Mouse (Mus musculus) layer of hippocampus, adult 18-20 months (tissue): ENCODE data around the gene Rbbp5. TPM values are rescaled to one million over a fixed set of nuclear protein-coding genes. Genes with fewer than 3 reads are reported as not detected.
"Not testable (repeated sequence)": the region's sequence is repeated elsewhere in the genome, so short reads cannot be mapped to it uniquely, and the experiment has no call there.

ENCODE experiments used
- DNase-seq, 2 experiments: peaks; one replicate each; pipeline ENCODE4 v3.0.0; 2022; ENCODE audit warnings: low spot score in 2 of 2
- long read RNA-seq: library from polyadenylated mRNA; stranded (forward); transcript quantifications from one replicate; pipeline ENCODE4 v2.0.0, GENCODE M21; 2021
- total RNA-seq, 2 experiments: library from RNA; stranded (reverse); gene quantifications; 2 replicates each; pipeline ENCODE4 v1.2.3; 2021

Rbbp5 gene
- 10 to 100 TPM; 66.1 to 77.7 TPM for total RNA-seq
- long read RNA-seq, transcript Rbbp5-207 (14 exons, 2,856 nt) = major isoform, 16 of 40 reads
- long read RNA-seq, partial matches to known transcripts = 8 of 40 reads
- long read RNA-seq, other reads (novel, unspliced or antisense) = 12 of 40 reads

DNA sequence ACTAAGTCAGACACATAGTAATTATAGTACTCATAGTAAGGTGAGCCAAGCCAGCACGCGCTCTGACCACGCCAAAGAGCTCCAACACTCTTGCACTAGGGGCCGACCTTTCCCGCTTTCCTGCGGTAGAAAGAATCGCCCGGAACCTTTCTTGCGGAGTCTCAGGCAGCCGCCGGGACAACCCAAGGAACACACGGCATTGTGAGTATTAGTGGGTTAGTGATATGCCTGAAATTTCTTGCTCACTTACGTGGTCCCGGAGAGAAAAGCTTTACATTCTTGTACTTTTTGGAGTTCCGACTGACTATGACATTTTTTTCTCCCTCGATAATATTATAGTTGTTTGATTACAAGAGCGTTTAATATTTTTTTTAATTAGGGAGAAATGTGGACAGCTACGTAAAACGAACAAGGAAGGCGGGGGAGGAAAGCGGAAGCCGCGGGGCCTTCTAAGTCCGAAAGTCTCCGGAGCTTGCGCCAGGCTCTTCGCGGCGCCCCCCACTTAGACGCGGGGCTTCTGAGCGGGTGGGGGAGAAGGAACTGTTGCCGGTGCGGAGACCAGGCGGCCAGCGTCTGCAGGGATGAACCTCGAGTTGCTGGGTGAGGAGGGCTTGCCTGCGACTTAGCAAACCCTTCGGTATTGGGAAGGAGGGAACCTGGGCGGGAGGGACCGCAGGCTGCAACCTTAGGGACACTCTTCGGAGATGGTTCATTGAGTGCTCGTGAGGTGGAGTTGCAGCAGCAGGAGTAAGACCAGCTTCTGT lies at the start of gene Rbbp5:
TSS of gene Rbbp5 (plus strand) at position 438 of the 764 bp plus-strand sequence.
- DNase-seq = peak; percentile 71 to 91

GRCm38 (mm10) chr1:132430818-132431217 lies 46.3 kb upstream of the Rbbp5 start:
- DNase-seq = peak; percentile 25 to 41

DNA sequence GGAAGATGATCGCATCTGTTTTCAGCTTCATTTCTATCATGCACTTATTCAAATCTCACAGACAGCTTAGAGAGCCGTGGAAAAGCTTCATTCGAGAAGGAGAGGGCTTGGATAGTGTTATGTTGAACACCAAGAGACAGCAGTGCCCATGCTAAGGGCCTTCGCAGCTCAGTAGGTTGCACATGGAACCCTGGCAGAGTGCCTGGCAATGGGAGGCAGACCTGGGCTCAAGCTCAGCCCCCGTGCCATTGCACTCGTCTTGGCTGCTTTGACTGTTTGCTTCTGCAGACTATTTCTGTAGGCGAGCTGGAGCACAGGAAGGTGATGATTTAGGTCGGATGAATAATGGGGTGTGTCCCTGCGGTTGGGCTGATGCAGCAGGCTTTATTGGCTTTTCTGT lies 45.4 kb upstream of the Rbbp5 start:
- DNase-seq = peak; percentile 19 to 73

DNA sequence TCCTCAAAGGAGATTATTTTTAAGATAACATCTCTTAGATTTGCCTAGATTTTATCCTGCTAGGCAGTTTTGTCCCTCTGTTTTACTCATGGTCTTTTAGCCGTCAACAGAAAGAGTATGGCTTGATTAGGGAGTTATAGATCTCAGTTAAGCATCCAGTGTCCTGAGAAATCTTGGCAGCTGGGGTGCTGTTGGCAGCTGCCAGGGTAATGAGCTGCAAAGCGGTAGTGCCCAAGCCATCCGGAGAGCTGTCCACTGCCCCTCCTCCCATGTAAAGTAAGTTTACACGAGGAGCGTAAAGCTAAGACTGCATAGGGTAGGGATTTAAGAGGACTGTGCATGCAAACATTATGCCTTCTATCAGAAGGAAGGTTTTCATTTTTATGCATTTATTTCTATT lies 43.8 kb upstream of the Rbbp5 start:
- no peak for DNase-seq

GRCm38 (mm10) chr1:132434032-132434431 lies 43.1 kb upstream of the Rbbp5 start:
- no peak for DNase-seq

DNA sequence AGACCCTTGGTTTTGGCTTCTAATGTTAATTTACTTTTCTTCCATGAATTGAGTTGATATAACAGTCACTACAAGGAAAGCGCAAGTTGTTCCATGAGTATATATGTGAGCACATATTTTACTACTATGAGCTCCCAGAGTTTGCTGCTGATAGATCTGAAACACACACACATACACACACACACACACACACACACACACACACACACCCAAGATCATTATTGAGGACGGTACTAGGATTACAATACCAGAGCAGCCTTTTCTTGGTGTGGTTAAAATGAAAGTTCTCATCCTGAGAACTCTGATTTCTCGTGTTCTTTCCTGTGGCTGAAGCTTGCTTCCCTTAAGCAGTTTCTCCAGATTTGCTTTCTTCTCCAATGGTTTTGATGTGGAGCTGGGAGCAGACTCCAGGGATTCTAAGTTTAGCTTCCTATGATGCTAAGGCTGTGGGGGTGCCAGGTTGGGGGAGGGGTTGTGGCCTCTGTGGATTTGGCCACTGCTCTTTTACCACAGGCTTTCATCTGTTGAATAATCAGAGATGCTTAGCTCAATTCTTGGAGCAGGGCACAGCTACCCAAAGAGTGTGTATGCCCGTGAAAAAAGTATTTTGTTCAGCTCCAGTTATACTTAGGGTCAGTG lies 40.7 kb upstream of the Rbbp5 start:
- DNase-seq = no peak

GRCm38 (mm10) chr1:132436960-132437359 lies 40.2 kb upstream of the Rbbp5 start:
- DNase-seq = no peak

DNA sequence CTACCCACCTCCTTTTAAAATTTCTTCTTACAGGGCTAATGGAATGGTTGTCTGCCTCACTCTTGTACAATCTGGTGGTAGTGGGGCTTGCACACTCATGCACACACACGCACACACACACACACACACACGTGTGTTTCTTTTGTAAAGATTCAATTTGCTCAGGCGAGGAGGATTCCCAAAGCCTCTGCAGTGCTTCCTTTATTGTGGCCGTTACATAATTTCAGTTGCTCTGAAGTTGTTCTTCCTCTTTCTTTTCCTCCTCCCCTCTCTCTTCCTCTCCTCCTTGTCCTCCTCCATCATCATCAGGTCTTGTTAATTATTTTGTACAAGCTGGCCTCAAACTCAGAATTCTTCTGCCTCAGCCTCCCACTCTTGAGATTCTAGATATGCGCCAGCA lies 39.8 kb upstream of the Rbbp5 start:
- peak in 1 of 2 experiments; percentile 29 for DNase-seq

DNA sequence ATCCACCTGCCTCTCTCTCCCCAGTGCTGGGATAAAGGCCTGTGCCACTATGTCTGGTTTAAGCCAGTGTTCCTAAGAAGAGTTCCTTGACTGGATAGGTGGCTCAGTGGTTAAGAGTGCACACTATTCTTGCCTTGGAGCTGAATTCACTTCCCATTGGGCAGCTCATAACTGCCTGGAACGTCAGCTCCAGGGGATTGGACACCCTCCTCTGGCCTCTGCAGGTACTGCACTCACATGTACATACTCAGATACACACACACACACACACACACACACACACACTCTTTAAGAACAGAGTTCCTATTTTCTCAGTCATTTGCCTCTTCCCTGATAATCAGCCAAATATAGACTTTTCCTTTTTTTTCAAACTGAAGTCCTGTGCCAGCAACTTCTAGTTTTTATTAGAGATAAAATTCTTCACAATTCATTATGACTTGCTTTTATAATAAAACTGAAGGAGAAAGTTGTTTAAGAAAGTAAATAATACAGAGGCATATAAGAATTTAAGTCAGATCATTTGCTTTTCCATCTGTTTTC lies 36.2 kb upstream of the Rbbp5 start:
- no peak for DNase-seq

GRCm38 (mm10) chr1:132449742-132450141 lies 27.4 kb upstream of the Rbbp5 start:
- no peak for DNase-seq

- no peak for DNase-seq
These were observed 12.5 kb upstream of the Rbbp5 start for GRCm38 (mm10) chr1:132464651-132465050.

DNA sequence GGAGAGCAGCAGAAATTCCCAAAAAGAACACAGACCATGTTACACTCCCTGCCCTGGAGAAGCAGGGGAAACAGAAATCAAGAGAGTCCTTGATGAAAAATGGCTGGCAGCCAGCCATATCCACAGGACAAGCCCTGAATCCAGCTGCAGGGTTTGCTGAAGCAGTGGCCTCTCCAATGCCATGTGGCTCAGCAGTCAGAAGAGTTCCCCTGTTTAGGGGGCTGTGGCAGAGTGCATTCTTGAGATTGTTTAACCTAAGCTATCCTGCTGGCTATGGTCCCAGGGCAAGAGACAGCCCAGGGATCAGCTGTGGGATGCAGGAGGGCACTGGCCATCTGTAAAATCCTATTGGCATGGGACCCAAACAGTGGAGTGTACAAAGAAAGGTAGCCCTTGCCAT lies 8.2 kb upstream of the Rbbp5 start:
- DNase-seq = no peak

DNA sequence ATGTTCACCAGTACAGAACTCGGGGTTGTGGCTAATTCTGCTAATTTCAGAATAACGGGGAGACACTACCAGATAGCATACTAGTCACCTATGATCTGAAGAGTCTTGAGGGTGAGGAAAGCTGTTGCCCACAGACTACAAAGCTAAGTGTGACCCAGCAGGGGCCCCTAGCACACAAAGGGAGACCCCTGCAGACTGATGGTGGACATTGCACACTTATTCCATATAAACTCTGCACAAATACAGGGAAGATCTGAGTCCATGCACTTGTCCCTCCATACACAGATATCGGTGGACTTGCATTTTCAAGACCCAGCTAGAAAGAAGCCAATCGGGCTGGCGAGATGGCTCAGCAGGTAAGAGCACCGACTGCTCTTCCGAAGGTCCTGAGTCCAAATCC lies 7.6 kb upstream of the Rbbp5 start:
- no peak for DNase-seq

DNA sequence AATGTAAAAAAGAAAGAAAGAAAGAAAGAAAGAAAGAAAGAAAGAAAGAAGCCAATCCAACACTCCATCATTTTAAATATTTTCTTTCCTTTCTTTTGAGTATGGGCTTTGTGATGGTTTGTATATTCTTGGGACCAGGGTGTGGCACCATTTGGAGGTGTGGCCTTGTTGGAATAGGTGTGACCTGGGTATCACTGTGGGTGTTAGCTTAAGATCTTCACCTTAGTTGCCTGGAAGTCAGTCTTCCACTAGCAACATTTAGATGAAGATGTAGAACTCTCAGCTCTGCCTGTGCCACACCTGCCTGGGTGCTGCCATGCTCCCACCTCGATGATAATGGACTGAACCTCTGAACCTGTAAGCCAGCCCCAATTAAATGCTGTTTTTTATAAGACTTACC lies 7.1 kb upstream of the Rbbp5 start:
- DNase-seq = not testable (repeated sequence)

DNA sequence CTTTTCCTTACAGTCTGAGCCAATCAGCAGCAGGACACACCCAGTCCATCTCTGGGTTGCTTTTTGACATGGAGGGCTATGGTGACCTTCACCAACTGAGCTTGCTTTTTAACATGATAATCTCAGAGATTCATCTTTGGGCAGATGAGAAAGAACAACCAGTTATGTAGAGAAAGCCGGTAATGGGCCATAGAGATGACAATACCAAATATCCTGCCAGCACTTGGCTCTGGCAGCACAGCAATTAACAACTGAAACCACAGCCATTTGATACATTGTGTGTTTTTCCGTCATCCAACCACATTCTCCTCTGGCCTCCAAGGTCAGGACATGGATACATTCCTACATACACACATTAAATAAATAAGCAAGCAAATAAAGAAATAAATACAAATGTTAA lies 6.1 kb upstream of the Rbbp5 start:
- DNase-seq = no peak

DNA sequence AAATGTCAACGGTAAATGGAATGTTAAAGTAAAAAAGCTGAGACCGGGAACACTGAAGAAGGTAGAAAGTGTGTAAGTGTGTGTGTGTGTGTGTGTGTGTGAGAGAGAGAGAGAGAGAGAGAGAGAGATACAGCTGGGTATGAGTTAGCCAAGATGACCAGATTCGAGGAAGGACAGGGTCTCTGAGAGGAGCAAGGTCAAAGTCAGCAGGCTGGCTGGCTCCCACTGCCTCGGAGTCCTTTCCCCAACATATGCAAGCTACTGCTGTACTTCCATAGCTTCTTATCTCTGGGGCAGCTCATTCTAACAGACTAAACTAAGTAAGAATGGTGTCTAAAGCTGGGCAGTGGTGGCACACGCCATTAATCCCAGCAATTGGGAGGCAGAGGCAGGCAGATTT lies 5.7 kb upstream of the Rbbp5 start:
- no peak for DNase-seq

GRCm38 (mm10) chr1:132472537-132472936 lies 4.6 kb upstream of the Rbbp5 start:
- DNase-seq = no peak

DNA sequence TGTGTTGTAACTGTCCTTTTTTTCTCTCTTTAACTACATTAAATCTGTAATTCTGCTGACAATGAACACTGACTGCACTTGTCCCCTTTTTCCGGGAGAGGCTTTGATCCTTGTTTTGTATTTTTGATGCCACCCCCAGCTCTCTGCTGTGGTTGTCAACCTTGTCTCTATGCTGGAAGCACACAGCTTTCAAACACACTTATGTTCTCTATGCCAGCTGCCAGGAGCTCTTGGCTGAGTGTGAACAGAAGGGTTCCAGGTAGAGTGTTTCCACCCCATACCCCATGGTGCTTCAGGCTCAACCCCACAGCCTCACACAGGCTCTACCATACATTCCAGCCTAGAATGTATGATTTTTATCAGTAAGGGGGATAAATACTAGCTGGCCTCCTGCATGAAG lies 2.7 kb upstream of the Rbbp5 start:
- peak in 1 of 2 experiments; percentile 55 for DNase-seq

- DNase-seq = no peak
These were observed 614 bp upstream of the Rbbp5 start for GRCm38 (mm10) chr1:132476575-132476927.

- no peak for DNase-seq
These were observed 2.3 kb downstream of the Rbbp5 start for GRCm38 (mm10) chr1:132479438-132479837.

DNA sequence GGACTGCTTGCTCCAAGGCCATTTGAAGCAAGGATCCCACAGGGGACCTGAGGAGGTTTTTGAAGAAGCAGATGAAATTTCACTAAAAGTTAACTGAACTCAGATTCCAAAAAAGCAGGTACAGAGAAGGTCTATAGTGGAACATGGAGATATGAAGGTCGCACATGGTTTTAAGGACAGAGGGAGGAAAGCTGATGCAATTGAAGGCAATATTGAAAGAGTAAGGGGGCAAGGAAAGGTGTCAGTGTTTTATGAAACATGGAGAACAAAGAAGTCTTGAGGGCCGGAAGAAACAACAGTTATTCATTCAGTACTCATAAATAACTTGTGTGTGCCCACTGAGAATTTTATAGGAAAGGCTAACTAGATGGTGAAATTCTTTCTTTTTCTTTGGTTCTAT lies 4.5 kb downstream of the Rbbp5 start:
- no peak for DNase-seq

GRCm38 (mm10) chr1:132483234-132483633 lies 6.1 kb downstream of the Rbbp5 start:
- DNase-seq = no peak
